Mouse (Mus musculus) embryonic facial prominence, embryonic 10.5 days (tissue): Measurements from ENCODE around the gene Lrrc7. TPM values are rescaled to one million over a fixed set of nuclear protein-coding genes. Genes with fewer than 3 reads are reported as not detected.

Experiments used
- DNase-seq: peaks from one replicate; pipeline ENCODE4 v3.0.0-alpha.2; 2017; ENCODE audit warnings: low spot score
- H3K27ac ChIP-seq: fragments of 300-500 bp; sonication (generic); replicated peaks from 2 replicates; pipeline ENCODE4 v1.5.1; 2016; ENCODE audit warnings: mild to moderate bottlenecking
- H3K27me3 ChIP-seq: fragments of 300-500 bp; sonication (generic); replicated peaks from 2 replicates; pipeline ENCODE4 v1.6.1; 2016; ENCODE audit warnings: low read depth, mild to moderate bottlenecking; ENCODE audit not compliant: poor library complexity, severe bottlenecking
- H3K36me3 ChIP-seq: fragments of 300-500 bp; sonication (generic); replicated peaks from 2 replicates; pipeline ENCODE4 v1.6.1; 2016; ENCODE audit warnings: mild to moderate bottlenecking, moderate library complexity
- H3K4me1 ChIP-seq: fragments of 300-500 bp; sonication (generic); 2 replicates; pipeline ENCODE4 v1.6.1; 2016
- H3K4me3 ChIP-seq: fragments of 300-500 bp; sonication (generic); 2 replicates; pipeline ENCODE4 v1.5.1; 2016; ENCODE audit warnings: mild to moderate bottlenecking, moderate library complexity
- H3K9me3 ChIP-seq: fragments of 300-500 bp; sonication (generic); 2 replicates; pipeline ENCODE4 v1.6.1; 2016; ENCODE audit warnings: mild to moderate bottlenecking
- WGBS: fragments of 180-500 bp; shearing (Covaris S2); methylation state at CpG from one replicate; pipeline ENCODE4 v1.1.7; 2016; 5-methylcytosine and 5-hydroxymethylcytosine counted together
- polyA plus RNA-seq: library from polyadenylated mRNA; unstranded; fragments of >200 nt; fragmentation: Nextera tagmentation; extraction: Ambion mirVana; gene quantifications from 2 replicates; pipeline ENCODE4 v1.2.1, GENCODE M21; 2016

The Lrrc7 gene
- polyA plus RNA-seq: 0.37 and 0.48 TPM in 2 replicates

GRCm38 (mm10) chr3:158561987-158562360, at the start of gene Lrrc7:
TSS of gene Lrrc7 (minus strand) at chr3:158562221.
- Histone ChIP-seq H3K36me3 (no peaks in the 10 kb centered on the region), H3K27ac (peak within 1 kb of the TSS; percentile 73), H3K4me3 (peak within 1 kb of the TSS; percentile 77), H3K27me3 (peaks cover 57% of the 10 kb centered on the region), H3K9me3 (no peaks in the 10 kb centered on the region), H3K4me1 (peaks cover 26% of the 10 kb centered on the region)
- peak; percentile 82 for DNase-seq
- WGBS: under 1% methylated on average over 28 of the region's 28 CpGs

GRCm38 (mm10) chr3:158607065-158607464, 45.0 kb upstream of the Lrrc7 start:
- H3K9me3 ChIP-seq: no peaks in the 10 kb centered on the region
- no peaks in the 10 kb centered on the region for H3K27me3 ChIP-seq
- no peak overlapping the region for H3K27ac ChIP-seq
- H3K36me3 ChIP-seq: no peaks in the 10 kb centered on the region
- H3K4me1 ChIP-seq: no peaks in the 10 kb centered on the region
- 49% methylated on average over 1 of the region's 1 CpGs for WGBS
- H3K4me3 ChIP-seq: no peak overlapping the region
- no peak for DNase-seq

GRCm38 (mm10) chr3:158605274-158605673, 43.3 kb upstream of the Lrrc7 start:
- Histone ChIP-seq H3K4me1 (no peaks in the 10 kb centered on the region), H3K9me3 (no peaks in the 10 kb centered on the region), H3K4me3 (no peak overlapping the region), H3K36me3 (no peaks in the 10 kb centered on the region), H3K27ac (no peak overlapping the region), H3K27me3 (no peaks in the 10 kb centered on the region)
- DNase-seq: no peak

GRCm38 (mm10) chr3:158561256-158561986, 600 bp downstream of the Lrrc7 start:
- peaks cover 57% of the 10 kb centered on the region for H3K27me3 ChIP-seq
- H3K36me3 ChIP-seq: no peaks in the 10 kb centered on the region
- peak; percentile 62 for DNase-seq
- H3K4me1 ChIP-seq: peaks cover 26% of the 10 kb centered on the region
- H3K9me3 ChIP-seq: no peaks in the 10 kb centered on the region
- WGBS: under 1% methylated on average over 55 of the region's 55 CpGs
- peak overlapping the region; percentile 77 for H3K4me3 ChIP-seq
- peak overlapping the region; percentile 73 for H3K27ac ChIP-seq

- Histone ChIP-seq H3K27ac (peak overlapping the region; percentile 73), H3K27me3 (peaks cover 57% of the 10 kb centered on the region)
- WGBS: under 1% methylated on average over 16 of the region's 16 CpGs
Measured at GRCm38 (mm10) chr3:158560891-158561255, 1.1 kb downstream of the Lrrc7 start.

GRCm38 (mm10) chr3:158559691-158560650, 2.0 kb downstream of the Lrrc7 start:
- DNase-seq: peak; percentile 21
- Histone ChIP-seq H3K9me3 (no peaks in the 10 kb centered on the region), H3K27ac (no peak overlapping the region), H3K27me3 (peaks cover 57% of the 10 kb centered on the region), H3K4me1 (peaks cover 26% of the 10 kb centered on the region), H3K4me3 (peak overlapping the region; percentile 77), H3K36me3 (no peaks in the 10 kb centered on the region)
- WGBS: 3% methylated on average over 18 of the region's 18 CpGs

More at GRCm38 (mm10) chr3:158560891-158561255, 1.1 kb downstream of the Lrrc7 start:
- H3K4me3 ChIP-seq: peak overlapping the region; percentile 77
- H3K9me3 ChIP-seq: no peaks in the 10 kb centered on the region
- H3K36me3 ChIP-seq: no peaks in the 10 kb centered on the region
- DNase-seq: peak; percentile 61
- H3K4me1 ChIP-seq: peaks cover 26% of the 10 kb centered on the region

- Histone ChIP-seq H3K27me3 (peaks cover 53% of the 10 kb centered on the region), H3K4me3 (peak overlapping the region; percentile 77; the same call in 1 of the 2 replicates), H3K27ac (no peak overlapping the region), H3K4me1 (peaks cover 26% of the 10 kb centered on the region), H3K9me3 (no peaks in the 10 kb centered on the region), H3K36me3 (no peaks in the 10 kb centered on the region)
- WGBS: 15% methylated on average over 5 of the region's 5 CpGs
- DNase-seq: no peak
Measured at GRCm38 (mm10) chr3:158559131-158559658, 2.8 kb downstream of the Lrrc7 start.

- Histone ChIP-seq H3K4me1 (peaks cover 26% of the 10 kb centered on the region), H3K9me3 (no peaks in the 10 kb centered on the region), H3K36me3 (no peaks in the 10 kb centered on the region), H3K27me3 (peaks cover 52% of the 10 kb centered on the region), H3K27ac (no peak overlapping the region), H3K4me3 (no peak overlapping the region)
- no peak for DNase-seq
Measured at GRCm38 (mm10) chr3:158558631-158559030, 3.4 kb downstream of the Lrrc7 start.

GRCm38 (mm10) chr3:158554280-158554679, 7.7 kb downstream of the Lrrc7 start:
- no peaks in the 10 kb centered on the region for H3K36me3 ChIP-seq
- peaks cover 8% of the 10 kb centered on the region for H3K27me3 ChIP-seq
- H3K9me3 ChIP-seq: no peaks in the 10 kb centered on the region
- H3K4me1 ChIP-seq: no peaks in the 10 kb centered on the region
- no peak for DNase-seq
- no peak overlapping the region for H3K27ac ChIP-seq
- H3K4me3 ChIP-seq: no peak overlapping the region

GRCm38 (mm10) chr3:158552105-158552504, 9.9 kb downstream of the Lrrc7 start:
- no peak overlapping the region for H3K27ac ChIP-seq
- no peaks in the 10 kb centered on the region for H3K9me3 ChIP-seq
- H3K4me3 ChIP-seq: no peak overlapping the region
- 80% methylated on average over 5 of the region's 5 CpGs for WGBS
- no peak for DNase-seq
- no peaks in the 10 kb centered on the region for H3K27me3 ChIP-seq
- no peaks in the 10 kb centered on the region for H3K4me1 ChIP-seq
- no peaks in the 10 kb centered on the region for H3K36me3 ChIP-seq

GRCm38 (mm10) chr3:158543481-158543880, 18.5 kb downstream of the Lrrc7 start:
- no peaks in the 10 kb centered on the region for H3K27me3 ChIP-seq
- no peaks in the 10 kb centered on the region for H3K4me1 ChIP-seq
- WGBS: 78% methylated on average over 3 of the region's 3 CpGs
- H3K27ac ChIP-seq: no peak overlapping the region
- no peak for DNase-seq
- no peaks in the 10 kb centered on the region for H3K36me3 ChIP-seq
- H3K4me3 ChIP-seq: no peak overlapping the region
- no peaks in the 10 kb centered on the region for H3K9me3 ChIP-seq

- peaks cover 3% of the 10 kb centered on the region; the same call in 1 of the 2 replicates for H3K4me1 ChIP-seq
- no peak overlapping the region for H3K4me3 ChIP-seq
- 61% methylated on average over 2 of the region's 2 CpGs for WGBS
- no peak overlapping the region for H3K27ac ChIP-seq
- no peaks in the 10 kb centered on the region for H3K36me3 ChIP-seq
- DNase-seq: peak; percentile 26
- no peaks in the 10 kb centered on the region for H3K9me3 ChIP-seq
- H3K27me3 ChIP-seq: no peaks in the 10 kb centered on the region
Measured at GRCm38 (mm10) chr3:158532859-158533258, 29.2 kb downstream of the Lrrc7 start.
